Mouse (Mus musculus) liver, embryonic 11.5 days (tissue): ENCODE measurements around the gene Pigr. TPM values are rescaled to one million over a fixed set of nuclear protein-coding genes. Genes with fewer than 3 reads are reported as not detected.

Experiments used
- ATAC-seq: fragments of 200-750 bp; cut with Nextera tagmentation; replicated peaks from 2 replicates; pipeline ENCODE4 v1.8.0; 2017; ENCODE audit warnings: moderate number of reproducible peaks, mild to moderate bottlenecking, moderate TSS enrichment, moderate library complexity; ENCODE audit not compliant: low FRiP score
- DNase-seq: peaks from one replicate; pipeline ENCODE4 v3.0.0-alpha.2; 2017; ENCODE audit warnings: low spot score
- H3K27ac ChIP-seq: fragments of 300-500 bp; sonication (generic); 2 replicates; pipeline ENCODE4 v1.5.1; 2014; ENCODE audit warnings: mild to moderate bottlenecking, low read depth, low read length, control low read depth
- H3K27me3 ChIP-seq: fragments of 300-500 bp; sonication (generic); replicated peaks from 2 replicates; pipeline ENCODE4 v1.6.1; 2014; ENCODE audit warnings: low read length, mixed read lengths; ENCODE audit not compliant: control insufficient read depth, insufficient read depth
- H3K36me3 ChIP-seq: fragments of 300-500 bp; sonication (generic); 2 replicates; pipeline ENCODE4 v1.6.1; 2014; ENCODE audit warnings: mild to moderate bottlenecking, low read length, moderate library complexity, mixed read lengths; ENCODE audit not compliant: control insufficient read depth, insufficient read depth
- H3K4me1 ChIP-seq: fragments of 300-500 bp; sonication (generic); replicated peaks from 2 replicates; pipeline ENCODE4 v1.6.1; 2014; ENCODE audit warnings: low read length, mixed read lengths; ENCODE audit not compliant: control insufficient read depth, insufficient read depth
- H3K4me2 ChIP-seq: fragments of 300-500 bp; sonication (generic); 2 replicates; pipeline ENCODE4 v1.6.1; 2014; ENCODE audit warnings: mild to moderate bottlenecking, control low read depth, moderate library complexity
- H3K4me3 ChIP-seq: fragments of 300-500 bp; sonication (generic); 2 replicates; pipeline ENCODE4 v1.5.1; 2014; ENCODE audit warnings: low read depth, low read length, control low read depth
- H3K9ac ChIP-seq: fragments of 300-500 bp; sonication (generic); 2 replicates; pipeline ENCODE4 v1.6.1; 2014; ENCODE audit warnings: low read depth, low read length, control low read depth
- H3K9me3 ChIP-seq: fragments of 300-500 bp; sonication (generic); 2 replicates; pipeline ENCODE4 v1.6.1; 2016; ENCODE audit warnings: low read length, inconsistent platforms, mixed read lengths; ENCODE audit not compliant: control insufficient read depth
- WGBS: fragments of 180-500 bp; shearing (Covaris S2); extraction: QIAGEN DNeasy Blood & Tissue Kit; methylation state at CpG from one replicate; pipeline ENCODE4 v1.1.7; 2014; 5-methylcytosine and 5-hydroxymethylcytosine counted together
- polyA plus RNA-seq: library from polyadenylated mRNA; unstranded; fragments of >200 nt; fragmentation: Nextera tagmentation; extraction: Ambion mirVana; gene quantifications from 2 replicates; pipeline ENCODE4 v1.2.1, GENCODE M21; 2014

Gene Pigr
- polyA plus RNA-seq, 1 experiment from 2014 or later, result 0.25 TPM

GRCm38 (mm10) chr1:130838288-130838687 is 11.8 kb downstream of the Pigr start:
- Histone ChIP-seq H3K27me3 (no peaks in the 10 kb centered on the region), H3K27ac (no peak overlapping the region), H3K4me3 (no peak overlapping the region), H3K4me2 (no peak overlapping the region), H3K36me3 (no peaks in the 10 kb centered on the region), H3K9ac (no peak overlapping the region), H3K4me1 (no peaks in the 10 kb centered on the region), H3K9me3 (no peaks in the 10 kb centered on the region)
- DNase-seq (no peak), ATAC-seq (no peak)
- WGBS, result 42% methylated on average over 6 of the region's 6 CpGs

GRCm38 (mm10) chr1:130840599-130841379 is 14.3 kb downstream of the Pigr start:
- no peak overlapping the region for H3K4me3 ChIP-seq
- no peak overlapping the region for H3K4me2 ChIP-seq
- ATAC-seq, result no peak
- H3K9me3 ChIP-seq, result no peaks in the 10 kb centered on the region
- no peaks in the 10 kb centered on the region for H3K4me1 ChIP-seq
- no peaks in the 10 kb centered on the region for H3K27me3 ChIP-seq
- H3K27ac ChIP-seq, result no peak overlapping the region; the same call in 1 of the 2 replicates
- no peak for DNase-seq
- H3K9ac ChIP-seq, result no peak overlapping the region
- WGBS, result 59% methylated on average over 8 of the region's 8 CpGs
- H3K36me3 ChIP-seq, result no peaks in the 10 kb centered on the region

- Histone ChIP-seq H3K4me3 (no peak overlapping the region), H3K27me3 (no peaks in the 10 kb centered on the region)
Measured at GRCm38 (mm10) chr1:130841621-130842020, 15.1 kb downstream of the Pigr start.

GRCm38 (mm10) chr1:130844516-130844915 is 18.0 kb downstream of the Pigr start:
- ATAC-seq, result no peak
- Histone ChIP-seq H3K4me3 (no peak overlapping the region), H3K9ac (no peak overlapping the region), H3K9me3 (no peaks in the 10 kb centered on the region), H3K4me1 (no peaks in the 10 kb centered on the region), H3K36me3 (no peaks in the 10 kb centered on the region), H3K4me2 (no peak overlapping the region), H3K27ac (no peak overlapping the region), H3K27me3 (no peaks in the 10 kb centered on the region)
- 88% methylated on average over 7 of the region's 7 CpGs for WGBS
- DNase-seq, result no peak

More at GRCm38 (mm10) chr1:130841621-130842020, 15.1 kb downstream of the Pigr start:
- DNase-seq, result no peak
- Histone ChIP-seq H3K9me3 (no peaks in the 10 kb centered on the region), H3K27ac (no peak overlapping the region), H3K4me2 (no peak overlapping the region), H3K36me3 (no peaks in the 10 kb centered on the region), H3K9ac (no peak overlapping the region), H3K4me1 (no peaks in the 10 kb centered on the region)
- no peak for ATAC-seq
- 85% methylated on average over 7 of the region's 7 CpGs for WGBS

GRCm38 (mm10) chr1:130849530-130850214 is 23.2 kb downstream of the Pigr start:
- no peaks in the 10 kb centered on the region for H3K9me3 ChIP-seq
- no peak overlapping the region for H3K27ac ChIP-seq
- H3K36me3 ChIP-seq, result no peaks in the 10 kb centered on the region
- DNase-seq (no peak), ATAC-seq (no peak)
- no peaks in the 10 kb centered on the region for H3K4me1 ChIP-seq
- H3K27me3 ChIP-seq, result no peaks in the 10 kb centered on the region
- H3K9ac ChIP-seq, result no peak overlapping the region
- no peak overlapping the region for H3K4me3 ChIP-seq
- no peak overlapping the region for H3K4me2 ChIP-seq
- WGBS, result 85% methylated on average over 10 of the region's 10 CpGs

GRCm38 (mm10) chr1:130850405-130850804 is 23.9 kb downstream of the Pigr start:
- 64% methylated on average over 5 of the region's 5 CpGs for WGBS
- no peaks in the 10 kb centered on the region for H3K27me3 ChIP-seq
- no peak overlapping the region for H3K4me2 ChIP-seq
- DNase-seq (no peak), ATAC-seq (no peak)
- no peak overlapping the region for H3K9ac ChIP-seq
- H3K27ac ChIP-seq, result no peak overlapping the region
- H3K9me3 ChIP-seq, result no peaks in the 10 kb centered on the region
- no peaks in the 10 kb centered on the region for H3K4me1 ChIP-seq
- no peaks in the 10 kb centered on the region for H3K36me3 ChIP-seq
- no peak overlapping the region for H3K4me3 ChIP-seq

- ATAC-seq, result no peak
- no peaks in the 10 kb centered on the region for H3K36me3 ChIP-seq
- H3K27ac ChIP-seq, result no peak overlapping the region
- H3K9me3 ChIP-seq, result no peaks in the 10 kb centered on the region
- no peaks in the 10 kb centered on the region for H3K4me1 ChIP-seq
- DNase-seq, result no peak
- 84% methylated on average over 9 of the region's 9 CpGs for WGBS
- H3K27me3 ChIP-seq, result no peaks in the 10 kb centered on the region
- H3K9ac ChIP-seq, result no peak overlapping the region
- H3K4me3 ChIP-seq, result no peak overlapping the region
- no peak overlapping the region for H3K4me2 ChIP-seq
Measured at GRCm38 (mm10) chr1:130854819-130855218, 28.3 kb downstream of the Pigr start.

- WGBS, result 68% methylated on average over 2 of the region's 2 CpGs
- no peaks in the 10 kb centered on the region for H3K4me1 ChIP-seq
- no peak overlapping the region for H3K9ac ChIP-seq
- H3K4me3 ChIP-seq, result no peak overlapping the region
- ATAC-seq, result no peak
- no peak for DNase-seq
- H3K4me2 ChIP-seq, result no peak overlapping the region
- H3K27ac ChIP-seq, result no peak overlapping the region
- H3K9me3 ChIP-seq, result no peaks in the 10 kb centered on the region
- no peaks in the 10 kb centered on the region for H3K36me3 ChIP-seq
- H3K27me3 ChIP-seq, result no peaks in the 10 kb centered on the region
Measured at GRCm38 (mm10) chr1:130855723-130856122, 29.2 kb downstream of the Pigr start.

- Histone ChIP-seq H3K4me1 (no peaks in the 10 kb centered on the region), H3K9me3 (no peaks in the 10 kb centered on the region), H3K36me3 (no peaks in the 10 kb centered on the region), H3K27me3 (no peaks in the 10 kb centered on the region), H3K4me3 (no peak overlapping the region), H3K27ac (no peak overlapping the region), H3K4me2 (no peak overlapping the region), H3K9ac (no peak overlapping the region)
- DNase-seq (no peak), ATAC-seq (no peak)
- 81% methylated on average over 4 of the region's 4 CpGs for WGBS
Measured at GRCm38 (mm10) chr1:130857456-130857855, 31.0 kb downstream of the Pigr start.
